ENCODE assay signal across 15 mouse cellular contexts in genomic region chr7:139327030-139327429, GRCm38 (mm10).
A peak's percentile ranks its signal among the peaks of the same experiment; 100 is the strongest.
DNase-seq lines count a peak whose midpoint lies in the region; ATAC-seq lines count a peak whose summit lies in the region.
"Had no signal": no experiment of that assay in that cellular context is flagged by ENCODE, and none has a peak within 500 bp of the region (broad histone marks: within the 10 kb centered on the region; RNA-seq: fewer than 3 reads in every experiment).

No protein-coding gene starts in this region.

- H3K9ac ChIP-seq in limb, embryonic 13.5 days, result no peak overlapping the region
- H3K9ac ChIP-seq in heart, embryonic 12.5 days, result no peak overlapping the region
- H3K9ac ChIP-seq in limb, embryonic 15.5 days, result no peak overlapping the region
- H3K9ac ChIP-seq: liver, postnatal 0 days had no signal

- no peaks in the 10 kb centered on the region for H3K9me3 ChIP-seq in limb, embryonic 13.5 days
- H3K9me3 ChIP-seq in limb, embryonic 10.5 days (replicated peaks), result no peaks in the 10 kb centered on the region
- H3K9me3 ChIP-seq in heart, embryonic 12.5 days (replicated peaks), result no peaks in the 10 kb centered on the region
- no peaks in the 10 kb centered on the region for H3K9me3 ChIP-seq in limb, embryonic 15.5 days

- peaks cover 16% of the 10 kb centered on the region for H3K4me1 ChIP-seq in limb, embryonic 13.5 days
- H3K4me1 ChIP-seq in limb, embryonic 10.5 days, result no peaks in the 10 kb centered on the region
- H3K4me1 ChIP-seq in heart, embryonic 12.5 days (replicated peaks), result peaks cover 27% of the 10 kb centered on the region
- H3K4me1 ChIP-seq in limb, embryonic 15.5 days, result peaks cover 15% of the 10 kb centered on the region

- no peaks in the 10 kb centered on the region for H3K36me3 ChIP-seq in limb, embryonic 13.5 days
- H3K36me3 ChIP-seq in limb, embryonic 10.5 days, result no peaks in the 10 kb centered on the region
- no peaks in the 10 kb centered on the region for H3K36me3 ChIP-seq in heart, embryonic 12.5 days
- H3K36me3 ChIP-seq in limb, embryonic 15.5 days, result no peaks in the 10 kb centered on the region

- H3K27me3 ChIP-seq in limb, embryonic 13.5 days, result no peaks in the 10 kb centered on the region
- H3K27me3 ChIP-seq in limb, embryonic 10.5 days (ENCODE audit: low read depth, poor library complexity, severe bottlenecking), result no peaks in the 10 kb centered on the region
- no peaks in the 10 kb centered on the region for H3K27me3 ChIP-seq in heart, embryonic 12.5 days (replicated peaks)
- no peaks in the 10 kb centered on the region for H3K27me3 ChIP-seq in limb, embryonic 15.5 days

- ATAC-seq in limb, embryonic 13.5 days (ENCODE audit: low FRiP score, low read depth), result peak; percentile 54; the same call in 1 of the 2 replicates
- ATAC-seq in heart, embryonic 12.5 days (ENCODE audit: insufficient number of reproducible peaks, low FRiP score), result peak; percentile 65; the same call in 1 of the 2 replicates
- ATAC-seq in limb, embryonic 15.5 days (ENCODE audit: insufficient number of reproducible peaks, low FRiP score, low TSS enrichment, low read depth), result peak; percentile 80; the same call in 1 of the 2 replicates
- ATAC-seq: forebrain, embryonic 16.5 days; hindbrain, embryonic 16.5 days; liver, postnatal 0 days had no signal

- H3K4me3 ChIP-seq in limb, embryonic 13.5 days, result no peak overlapping the region
- H3K4me3 ChIP-seq in limb, embryonic 10.5 days, result no peak overlapping the region
- H3K4me3 ChIP-seq in heart, embryonic 12.5 days, result no peak overlapping the region
- no peak overlapping the region for H3K4me3 ChIP-seq in limb, embryonic 15.5 days

- WGBS in limb, embryonic 13.5 days, result 67% methylated on average over 1 of the region's 1 CpGs
- 71% methylated on average over 1 of the region's 1 CpGs for WGBS in limb, embryonic 10.5 days
- WGBS in heart, embryonic 12.5 days, result 40% methylated on average over 1 of the region's 1 CpGs
- WGBS in limb, embryonic 15.5 days, result 43% methylated on average over 1 of the region's 1 CpGs

- DNase-seq in limb, embryonic 10.5 days (ENCODE audit: low spot score), result no peak
- DNase-seq in adrenal gland, postnatal 36 days, result peak; percentile 57 to 63
- no peak for DNase-seq in urinary bladder, postnatal 25 days (ENCODE audit: low spot score)
- DNase-seq in embryo, embryonic 10 days (ENCODE audit: low spot score), result no peak
- DNase-seq: cerebellum, postnatal 36 days; kidney, adult 2 months; kidney, postnatal 4 days; liver, postnatal 0 days; thymus, adult 2 months had no signal

- no peak overlapping the region for H3K4me2 ChIP-seq in limb, embryonic 13.5 days (replicated peaks)
- H3K4me2 ChIP-seq in heart, embryonic 12.5 days, result no peak overlapping the region
- H3K4me2 ChIP-seq in limb, embryonic 15.5 days, result no peak overlapping the region

- peak overlapping the region; percentile 44; the same call in 1 of the 2 replicates for H3K27ac ChIP-seq in limb, embryonic 13.5 days
- H3K27ac ChIP-seq in limb, embryonic 10.5 days, result no peak overlapping the region
- peak overlapping the region; percentile 69 for H3K27ac ChIP-seq in heart, embryonic 12.5 days (ENCODE audit: poor library complexity, severe bottlenecking)
- peak overlapping the region; percentile 28 for H3K27ac ChIP-seq in limb, embryonic 15.5 days
- H3K27ac ChIP-seq: macrophage had no signal

Comparison
In these comparisons a context has a peak if more than half of its experiments do, and no peak if none do; other contexts are left out.
1. DNase-seq: peak in adrenal gland, postnatal 36 days (2 of 2); none in limb, embryonic 10.5 days (single experiment), urinary bladder, postnatal 25 days (single experiment) and embryo, embryonic 10 days (single experiment).
2. Peak in every context shown above with its lines, with median percentiles within 50 percentile points of each other: ATAC-seq.